Mouse (Mus musculus): ENCODE results near the gene Gm973.

DNA sequence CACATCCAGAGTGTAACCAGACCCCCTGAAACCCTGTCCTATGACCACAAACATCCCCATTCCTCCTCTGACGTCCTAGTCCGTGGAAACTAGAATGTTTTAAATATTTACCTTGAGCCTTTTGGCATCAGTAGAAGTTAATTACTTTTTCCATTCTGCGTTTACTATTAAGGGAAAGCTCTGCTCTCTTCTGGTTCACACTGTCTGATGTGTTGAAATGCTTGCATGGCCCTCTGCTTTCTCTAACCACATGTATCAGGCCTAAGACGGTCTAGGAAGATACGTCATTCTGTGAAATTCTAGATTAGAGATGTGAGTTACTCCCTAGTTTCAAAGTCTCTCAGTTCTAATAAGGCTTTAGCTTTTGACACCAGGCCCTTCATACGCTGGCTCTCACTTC lies 11.2 kb downstream of the Gm973 start:
- TF ChIP-seq CTCF (conservative IDR thresholded peaks at IDR 0.05 in 1 of 2, IDR thresholded peaks at IDR 0.05 in 1 of 2; ENCODE audit: low read depth in 2 of 2, low read length in 2 of 2) = no peak
- no peak for TF ChIP-seq USF1 (IDR thresholded peaks at IDR 0.05; ENCODE audit: low read depth, low read length)
- TF ChIP-seq EP300 (IDR thresholded peaks at IDR 0.05; ENCODE audit: low read length) = no peak

All from CH12.LX (cell line).